Mouse (Mus musculus): ENCODE results near the gene Osbpl3. TPM values are rescaled to one million over a fixed set of nuclear protein-coding genes. Genes with fewer than 3 reads are reported as not detected.

Osbpl3 gene
- total RNA-seq (2021): 58.9 and 64.9 TPM in 2 replicates
- long read RNA-seq, partial matches to known transcripts: 11 of 47 reads
- long read RNA-seq, other reads (novel, unspliced or antisense): 34 of 47 reads

GRCm38 (mm10) chr6:50455829-50456469 is at the start of gene Osbpl3:
Gene Osbpl3 (minus strand): TSS chr6:50456201.
- DNase-seq: peak; percentile 87

GRCm38 (mm10) chr6:50505531-50505930 is 49.5 kb upstream of the Osbpl3 start:
- DNase-seq: no peak

GRCm38 (mm10) chr6:50504711-50505110 is 48.7 kb upstream of the Osbpl3 start:
- no peak for DNase-seq

- DNase-seq: no peak
These were observed 47.8 kb upstream of the Osbpl3 start for GRCm38 (mm10) chr6:50503779-50504178.

- no peak for DNase-seq
These were observed 47.0 kb upstream of the Osbpl3 start for GRCm38 (mm10) chr6:50503031-50503430.

GRCm38 (mm10) chr6:50498346-50498745 is 42.3 kb upstream of the Osbpl3 start:
- DNase-seq: no peak

GRCm38 (mm10) chr6:50490519-50490918 is 34.5 kb upstream of the Osbpl3 start:
- no peak for DNase-seq

GRCm38 (mm10) chr6:50489380-50489779 is 33.4 kb upstream of the Osbpl3 start:
- no peak for DNase-seq

GRCm38 (mm10) chr6:50486035-50486902 is 30.3 kb upstream of the Osbpl3 start:
- DNase-seq: no peak

- DNase-seq: no peak
These were observed 27.4 kb upstream of the Osbpl3 start for GRCm38 (mm10) chr6:50483426-50483825.

- DNase-seq: no peak
These were observed 25.5 kb upstream of the Osbpl3 start for GRCm38 (mm10) chr6:50481460-50481859.

- no peak for DNase-seq
These were observed 10.4 kb upstream of the Osbpl3 start for GRCm38 (mm10) chr6:50466451-50466850.

GRCm38 (mm10) chr6:50464690-50465485 is 8.9 kb upstream of the Osbpl3 start:
- no peak for DNase-seq

- DNase-seq: no peak
These were observed 6.0 kb upstream of the Osbpl3 start for GRCm38 (mm10) chr6:50462026-50462425.

GRCm38 (mm10) chr6:50461585-50461984 is 5.6 kb upstream of the Osbpl3 start:
- no peak for DNase-seq

- DNase-seq: no peak
These were observed 4.6 kb upstream of the Osbpl3 start for GRCm38 (mm10) chr6:50460646-50461045.

GRCm38 (mm10) chr6:50460246-50460645 is 4.2 kb upstream of the Osbpl3 start:
- no peak for DNase-seq

GRCm38 (mm10) chr6:50459271-50459670 is 3.3 kb upstream of the Osbpl3 start:
- DNase-seq: no peak

- no peak for DNase-seq
These were observed 1.7 kb upstream of the Osbpl3 start for GRCm38 (mm10) chr6:50457551-50458348.

GRCm38 (mm10) chr6:50456706-50457105 is 705 bp upstream of the Osbpl3 start:
- no peak for DNase-seq

- DNase-seq: peak; percentile 58
These were observed 736 bp downstream of the Osbpl3 start for GRCm38 (mm10) chr6:50455102-50455828.

All from adrenal gland, postnatal 25 days (tissue).